Mouse (Mus musculus): ENCODE data around the gene Nr2f6. TPM values are rescaled to one million over a fixed set of nuclear protein-coding genes. Genes with fewer than 3 reads are reported as not detected.
"Not testable (repeated sequence)": the region's sequence is repeated elsewhere in the genome, so short reads cannot be mapped to it uniquely, and the experiment has no call there.

Gene Nr2f6
- polyA plus RNA-seq, 1 experiment from 2014 or later = 21.3 TPM

DNA sequence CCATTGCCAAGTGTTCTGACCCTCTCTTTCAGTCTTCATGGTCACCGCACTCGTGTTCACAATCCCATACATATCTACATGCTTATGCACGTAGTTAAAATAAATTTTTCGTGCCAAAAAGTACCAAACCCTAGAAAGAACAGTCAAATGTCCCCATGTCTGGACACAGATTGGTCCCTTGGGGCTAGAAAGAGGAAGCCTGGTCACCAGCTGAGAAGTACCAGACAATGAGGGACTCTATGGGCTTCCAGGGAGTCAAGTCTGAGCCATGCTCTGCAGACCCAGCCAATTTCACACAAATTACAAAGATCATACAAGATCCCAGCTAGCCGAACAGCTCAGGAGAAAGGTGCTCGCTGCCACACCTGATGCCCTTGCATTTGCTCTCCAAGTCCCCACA is 43.9 kb downstream of the Nr2f6 start:
- H3K36me3 ChIP-seq = peaks cover 74% of the 10 kb centered on the region
- H3K9me3 ChIP-seq; H3K9ac ChIP-seq; H3K4me2 ChIP-seq; H3K27ac ChIP-seq; ATAC-seq (ENCODE audit: low FRiP score); H3K4me3 ChIP-seq; H3K27me3 ChIP-seq; H3K4me1 ChIP-seq (replicated peaks): not testable (repeated sequence)
- WGBS = 91% methylated on average over 6 of the region's 6 CpGs

GRCm38 (mm10) chr8:71324848-71325247 is 56.9 kb downstream of the Nr2f6 start:
- Histone ChIP-seq H3K4me3 (no peak overlapping the region), H3K27ac (no peak overlapping the region), H3K9me3 (no peaks in the 10 kb centered on the region), H3K4me1 (replicated peaks) (no peaks in the 10 kb centered on the region), H3K9ac (no peak overlapping the region), H3K27me3 (no peaks in the 10 kb centered on the region), H3K4me2 (no peak overlapping the region), H3K36me3 (peaks cover 81% of the 10 kb centered on the region)
- no peak for ATAC-seq (ENCODE audit: low FRiP score)
- 94% methylated on average over 1 of the region's 1 CpGs for WGBS

Other genes starting within 250 kb of the Nr2f6 start
- 16.4 and 18.5 TPM in 2 replicates for gene Myo9b, start 109.2 kb downstream of the Nr2f6 start, polyA plus RNA-seq (2015; fragmentation: Nextera tagmentation; extraction: Ambion mirVana)
- gene Haus8, start 109.0 kb downstream of the Nr2f6 start, polyA plus RNA-seq (2015; fragmentation: Nextera tagmentation; extraction: Ambion mirVana) = 58.2 and 58.7 TPM in 2 replicates
- gene Use1, start 15.1 kb downstream of the Nr2f6 start, polyA plus RNA-seq (2015; fragmentation: Nextera tagmentation; extraction: Ambion mirVana) = 109 and 112 TPM in 2 replicates
- gene Ocel1, start 10.7 kb downstream of the Nr2f6 start, polyA plus RNA-seq (2015; fragmentation: Nextera tagmentation; extraction: Ambion mirVana) = 4.6 and 6.2 TPM in 2 replicates
- 6.2 and 7.1 TPM in 2 replicates for gene Ushbp1, start 13.8 kb upstream of the Nr2f6 start, polyA plus RNA-seq (2015; fragmentation: Nextera tagmentation; extraction: Ambion mirVana)
- 83.3 and 90.9 TPM in 2 replicates for gene Babam1, start 14.9 kb upstream of the Nr2f6 start, polyA plus RNA-seq (2015; fragmentation: Nextera tagmentation; extraction: Ambion mirVana)
- gene Ankle1, start 24.1 kb upstream of the Nr2f6 start, polyA plus RNA-seq (2015; fragmentation: Nextera tagmentation; extraction: Ambion mirVana) = 9.5 and 10.3 TPM in 2 replicates
- 127 and 136 TPM in 2 replicates for gene Abhd8, start 81.7 kb upstream of the Nr2f6 start, polyA plus RNA-seq (2015; fragmentation: Nextera tagmentation; extraction: Ambion mirVana)
- gene Mrpl34, start 83.0 kb upstream of the Nr2f6 start, polyA plus RNA-seq (2015; fragmentation: Nextera tagmentation; extraction: Ambion mirVana) = 222 and 230 TPM in 2 replicates
- gene Dda1, start 87.2 kb upstream of the Nr2f6 start, polyA plus RNA-seq (2015; fragmentation: Nextera tagmentation; extraction: Ambion mirVana) = 212 and 214 TPM in 2 replicates
- gene Ano8, start 104.0 kb upstream of the Nr2f6 start, polyA plus RNA-seq (2015; fragmentation: Nextera tagmentation; extraction: Ambion mirVana) = 6.6 and 7.1 TPM in 2 replicates
- gene Gtpbp3, start 106.1 kb upstream of the Nr2f6 start, polyA plus RNA-seq (2015; fragmentation: Nextera tagmentation; extraction: Ambion mirVana) = 13.7 and 14.3 TPM in 2 replicates
- gene Plvap, start 129.8 kb upstream of the Nr2f6 start, polyA plus RNA-seq (2015; fragmentation: Nextera tagmentation; extraction: Ambion mirVana) = 13.8 and 14.0 TPM in 2 replicates
- 0.31 and 0.49 TPM in 2 replicates for gene Ccdc194, start 143.8 kb upstream of the Nr2f6 start, polyA plus RNA-seq (2015; fragmentation: Nextera tagmentation; extraction: Ambion mirVana)
- gene Bst2, start 155.5 kb upstream of the Nr2f6 start, polyA plus RNA-seq (2015; fragmentation: Nextera tagmentation; extraction: Ambion mirVana) = 16.0 and 17.2 TPM in 2 replicates
- 55.3 and 59.6 TPM in 2 replicates for gene Mvb12a, start 161.0 kb upstream of the Nr2f6 start, polyA plus RNA-seq (2015; fragmentation: Nextera tagmentation; extraction: Ambion mirVana)
- gene Tmem221, start 176.9 kb upstream of the Nr2f6 start, polyA plus RNA-seq (2015; fragmentation: Nextera tagmentation; extraction: Ambion mirVana) = 0.19 TPM in 1 of 2 replicates, not detected in the other
- gene Nxnl1, start 184.6 kb upstream of the Nr2f6 start, polyA plus RNA-seq (2015; fragmentation: Nextera tagmentation; extraction: Ambion mirVana) = not detected in 2 replicates
- gene Slc27a1, start 186.9 kb upstream of the Nr2f6 start, polyA plus RNA-seq (2015; fragmentation: Nextera tagmentation; extraction: Ambion mirVana) = 78.5 and 81.9 TPM in 2 replicates
- 197 and 204 TPM in 2 replicates for gene Pgls, start 210.2 kb upstream of the Nr2f6 start, polyA plus RNA-seq (2015; fragmentation: Nextera tagmentation; extraction: Ambion mirVana)
- gene Fam129c, start 215.7 kb upstream of the Nr2f6 start, polyA plus RNA-seq (2015; fragmentation: Nextera tagmentation; extraction: Ambion mirVana) = 6.9 and 8.2 TPM in 2 replicates
- gene Colgalt1, start 229.0 kb upstream of the Nr2f6 start, polyA plus RNA-seq (2015; fragmentation: Nextera tagmentation; extraction: Ambion mirVana) = 57.5 and 63.2 TPM in 2 replicates

Measured in hindbrain, embryonic 13.5 days (tissue).